12 mouse cellular contexts compared by ENCODE assay signal in the genomic region with DNA sequence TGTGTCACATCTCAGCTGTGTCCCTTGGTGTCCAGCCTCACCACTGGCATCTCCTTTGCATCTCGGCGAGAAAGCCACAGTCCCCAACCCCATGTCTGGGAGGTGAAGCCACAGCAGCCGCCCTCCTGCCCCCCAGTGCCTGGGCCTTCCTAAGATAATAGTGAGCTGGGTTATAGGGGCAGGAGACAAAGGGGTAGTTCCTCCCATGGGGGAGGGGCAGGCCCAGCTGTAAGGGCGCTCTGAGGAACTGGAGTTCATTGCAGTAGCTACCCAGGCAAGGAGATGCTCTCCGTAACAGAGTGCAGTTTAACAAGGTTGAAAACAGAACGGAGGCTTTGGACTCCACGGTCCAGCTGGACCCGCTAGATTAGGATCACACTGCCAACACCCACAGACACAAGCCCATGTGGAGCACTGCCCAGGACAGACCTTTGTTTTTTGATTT.
A peak's percentile ranks its signal among the peaks of the same experiment; 100 is the strongest.
DNase-seq lines count a peak whose midpoint lies in the region; ATAC-seq and TF ChIP-seq lines count a peak whose summit lies in the region.
"Had no signal": no experiment of that assay in that cellular context is flagged by ENCODE, and none has a peak within 500 bp of the region (broad histone marks: within the 10 kb centered on the region; RNA-seq: fewer than 3 reads in every experiment).

No protein-coding gene starts in this region.

- no peaks in the 10 kb centered on the region for H3K9me3 ChIP-seq in forebrain, embryonic 16.5 days (ENCODE audit: control insufficient read depth, low read length)

- no peak for TF ChIP-seq CTCF in kidney, adult 2 months (conservative IDR thresholded peaks at IDR 0.05; ENCODE audit: insufficient read depth, insufficient read length, low read depth, low read length)

- no peaks in the 10 kb centered on the region for H3K4me1 ChIP-seq in kidney, adult 2 months (ENCODE audit: control insufficient read depth, insufficient read depth, low read length)
- peaks cover 16% of the 10 kb centered on the region for H3K4me1 ChIP-seq in forebrain, embryonic 16.5 days (replicated peaks; ENCODE audit: control insufficient read depth, insufficient read depth, low read length)

- H3K4me3 ChIP-seq in kidney, adult 2 months (ENCODE audit: insufficient read depth, low read depth, low read length) = no peak overlapping the region
- no peak overlapping the region for H3K4me3 ChIP-seq in forebrain, embryonic 16.5 days (replicated peaks; ENCODE audit: low read length)
- H3K4me3 ChIP-seq: erythroblast, embryonic 14.5 days had no signal

- no peak overlapping the region for H3K27ac ChIP-seq in kidney, adult 2 months (ENCODE audit: insufficient read depth, low read depth, low read length)
- no peak overlapping the region for H3K27ac ChIP-seq in forebrain, embryonic 16.5 days (ENCODE audit: low read length)
- H3K27ac ChIP-seq: liver, embryonic 14.5 days had no signal

- DNase-seq in kidney, adult 2 months = peak; percentile 56
- no peak for DNase-seq in kidney, adult 18-20 months
- DNase-seq in ZHBTc4 (ENCODE audit: low read depth, low spot score) = peak; percentile 32
- peak; percentile 48 for DNase-seq in mesoderm, embryonic 11.5 days (ENCODE audit: low read depth, low spot score)
- no peak for DNase-seq in adrenal gland, postnatal 4 days (ENCODE audit: low spot score in 2 of 2)
- DNase-seq in spleen, postnatal 36 days (ENCODE audit: low spot score in 2 of 2) = no peak
- no peak for DNase-seq in gastrocnemius, postnatal 25 days
- DNase-seq: adrenal gland, postnatal 14 days; cerebellum, adult 2 months had no signal

- no peak for TF ChIP-seq POLR2A in kidney, adult 2 months (IDR thresholded peaks at IDR 0.05; ENCODE audit: low read depth, low read length)

- no peak overlapping the region for H3K9ac ChIP-seq in forebrain, embryonic 16.5 days (replicated peaks; ENCODE audit: low read depth, low read length)
- H3K9ac ChIP-seq: liver, embryonic 14.5 days had no signal

- 21% methylated on average over 8 of the region's 8 CpGs for WGBS in kidney, adult 2 months
- WGBS in forebrain, embryonic 16.5 days = 7% methylated on average over 8 of the region's 8 CpGs

- ATAC-seq in forebrain, embryonic 16.5 days = 0 out of 2 replicates have a peak, but pooled peaks have one; percentile 26

- no peaks in the 10 kb centered on the region for H3K27me3 ChIP-seq in kidney, adult 2 months (replicated peaks; ENCODE audit: control insufficient read depth, insufficient read depth, low read length)
- H3K27me3 ChIP-seq in forebrain, embryonic 16.5 days (replicated peaks; ENCODE audit: control insufficient read depth, insufficient read depth, low read length) = no peaks in the 10 kb centered on the region

- no peak overlapping the region for H3K4me2 ChIP-seq in forebrain, embryonic 16.5 days (ENCODE audit: low read length)

- H3K36me3 ChIP-seq in kidney, adult 2 months (ENCODE audit: control insufficient read depth, insufficient read depth, low read length) = no peaks in the 10 kb centered on the region
- no peaks in the 10 kb centered on the region for H3K36me3 ChIP-seq in forebrain, embryonic 16.5 days (ENCODE audit: control insufficient read depth, insufficient read depth)

Comparison
In these comparisons a context has a peak if more than half of its experiments do, and no peak if none do; other contexts are left out.
1. DNase-seq: peak in kidney, adult 2 months (single experiment), ZHBTc4 (single experiment) and mesoderm, embryonic 11.5 days (single experiment); none in kidney, adult 18-20 months (single experiment), adrenal gland, postnatal 4 days (0 of 2), spleen, postnatal 36 days (0 of 2) and gastrocnemius, postnatal 25 days (single experiment).